Mouse (Mus musculus): ENCODE measurements at regions not wholly inside any gene's neighbourhood (a gene's known extent, or its start where the extent isn't known, plus 50 kb on each side); places are given as distances from the start of the nearest gene placed in this dataset.

GRCm38 (mm10) chr10:17550638-17551013, 172.4 kb upstream of the Cited2 start:
- Histone ChIP-seq H3K36me3 (ENCODE audit: insufficient read depth, low read length) (no peaks in the 10 kb centered on the region), H3K9me3 (ENCODE audit: low read length) (no peaks in the 10 kb centered on the region), H3K27me3 (ENCODE audit: insufficient read depth, low read length) (no peaks in the 10 kb centered on the region), H3K4me3 (replicated peaks; ENCODE audit: low read length) (no peak overlapping the region), H3K4me1 (replicated peaks; ENCODE audit: low read depth, low read length) (no peaks in the 10 kb centered on the region)
- TF ChIP-seq CTCF (conservative IDR thresholded peaks at IDR 0.05; ENCODE audit: low read length) (no peak), POU5F1 (IDR thresholded peaks at IDR 0.05; ENCODE audit: borderline replicate concordance, low read length) (no peak), NANOG (IDR thresholded peaks at IDR 0.05; ENCODE audit: borderline replicate concordance, low read length) (no peak)

GRCm38 (mm10) chr10:17551869-17552268, 171.1 kb upstream of the Cited2 start:
- H3K27me3 ChIP-seq (ENCODE audit: insufficient read depth, low read length), result no peaks in the 10 kb centered on the region
- H3K9me3 ChIP-seq (ENCODE audit: low read length), result peaks cover 9% of the 10 kb centered on the region
- H3K4me3 ChIP-seq (replicated peaks; ENCODE audit: low read length), result no peak overlapping the region
- H3K4me1 ChIP-seq (replicated peaks; ENCODE audit: low read depth, low read length), result no peaks in the 10 kb centered on the region
- TF ChIP-seq CTCF (conservative IDR thresholded peaks at IDR 0.05; ENCODE audit: low read length) (no peak), POU5F1 (IDR thresholded peaks at IDR 0.05; ENCODE audit: borderline replicate concordance, low read length) (no peak), NANOG (IDR thresholded peaks at IDR 0.05; ENCODE audit: borderline replicate concordance, low read length) (no peak)
- no peaks in the 10 kb centered on the region for H3K36me3 ChIP-seq (ENCODE audit: insufficient read depth, low read length)

GRCm38 (mm10) chr10:17552277-17552676, 170.7 kb upstream of the Cited2 start:
- H3K36me3 ChIP-seq (ENCODE audit: insufficient read depth, low read length), result no peaks in the 10 kb centered on the region
- no peaks in the 10 kb centered on the region for H3K27me3 ChIP-seq (ENCODE audit: insufficient read depth, low read length)
- no peak for TF ChIP-seq CTCF (conservative IDR thresholded peaks at IDR 0.05; ENCODE audit: low read length)
- TF ChIP-seq NANOG (IDR thresholded peaks at IDR 0.05; ENCODE audit: borderline replicate concordance, low read length), result no peak
- TF ChIP-seq POU5F1 (IDR thresholded peaks at IDR 0.05; ENCODE audit: borderline replicate concordance, low read length), result no peak
- peaks cover 11% of the 10 kb centered on the region for H3K9me3 ChIP-seq (ENCODE audit: low read length)
- no peak overlapping the region for H3K4me3 ChIP-seq (replicated peaks; ENCODE audit: low read length)
- H3K4me1 ChIP-seq (replicated peaks; ENCODE audit: low read depth, low read length), result no peaks in the 10 kb centered on the region

GRCm38 (mm10) chr10:17556391-17556790, 166.6 kb upstream of the Cited2 start:
- Histone ChIP-seq H3K36me3 (ENCODE audit: insufficient read depth, low read length) (no peaks in the 10 kb centered on the region), H3K27me3 (ENCODE audit: insufficient read depth, low read length) (no peaks in the 10 kb centered on the region), H3K4me3 (replicated peaks; ENCODE audit: low read length) (no peak overlapping the region), H3K9me3 (ENCODE audit: low read length) (peaks cover 20% of the 10 kb centered on the region), H3K4me1 (replicated peaks; ENCODE audit: low read depth, low read length) (peaks cover 4% of the 10 kb centered on the region; the same call in 1 of the 2 replicates)
- no peak for TF ChIP-seq CTCF (conservative IDR thresholded peaks at IDR 0.05; ENCODE audit: low read length)
- no peak for TF ChIP-seq NANOG (IDR thresholded peaks at IDR 0.05; ENCODE audit: borderline replicate concordance, low read length)
- no peak for TF ChIP-seq POU5F1 (IDR thresholded peaks at IDR 0.05; ENCODE audit: borderline replicate concordance, low read length)

- no peak for TF ChIP-seq NANOG (IDR thresholded peaks at IDR 0.05; ENCODE audit: borderline replicate concordance, low read length)
- TF ChIP-seq CTCF (conservative IDR thresholded peaks at IDR 0.05; ENCODE audit: low read length), result no peak
- no peak for TF ChIP-seq POU5F1 (IDR thresholded peaks at IDR 0.05; ENCODE audit: borderline replicate concordance, low read length)
- Histone ChIP-seq H3K36me3 (ENCODE audit: insufficient read depth, low read length) (no peaks in the 10 kb centered on the region), H3K27me3 (ENCODE audit: insufficient read depth, low read length) (no peaks in the 10 kb centered on the region; the same call in 1 of the 2 replicates), H3K9me3 (ENCODE audit: low read length) (peaks cover 20% of the 10 kb centered on the region), H3K4me3 (replicated peaks; ENCODE audit: low read length) (no peak overlapping the region), H3K4me1 (replicated peaks; ENCODE audit: low read depth, low read length) (peaks cover 4% of the 10 kb centered on the region; the same call in 1 of the 2 replicates)
Observed at GRCm38 (mm10) chr10:17559370-17559955, 163.6 kb upstream of the Cited2 start.

GRCm38 (mm10) chr10:17559980-17560379, 163.0 kb upstream of the Cited2 start:
- peaks cover 20% of the 10 kb centered on the region for H3K9me3 ChIP-seq (ENCODE audit: low read length)
- peaks cover 4% of the 10 kb centered on the region; the same call in 1 of the 2 replicates for H3K4me1 ChIP-seq (replicated peaks; ENCODE audit: low read depth, low read length)
- no peak for TF ChIP-seq POU5F1 (IDR thresholded peaks at IDR 0.05; ENCODE audit: borderline replicate concordance, low read length)
- H3K36me3 ChIP-seq (ENCODE audit: insufficient read depth, low read length), result no peaks in the 10 kb centered on the region
- no peak overlapping the region for H3K4me3 ChIP-seq (replicated peaks; ENCODE audit: low read length)
- no peaks in the 10 kb centered on the region; the same call in 1 of the 2 replicates for H3K27me3 ChIP-seq (ENCODE audit: insufficient read depth, low read length)

- Histone ChIP-seq H3K4me3 (replicated peaks; ENCODE audit: low read length) (no peak overlapping the region), H3K36me3 (ENCODE audit: insufficient read depth, low read length) (no peaks in the 10 kb centered on the region), H3K27me3 (ENCODE audit: insufficient read depth, low read length) (no peaks in the 10 kb centered on the region; the same call in 1 of the 2 replicates), H3K9me3 (ENCODE audit: low read length) (peaks cover 14% of the 10 kb centered on the region), H3K4me1 (replicated peaks; ENCODE audit: low read depth, low read length) (peaks cover 4% of the 10 kb centered on the region; the same call in 1 of the 2 replicates)
- TF ChIP-seq POU5F1 (IDR thresholded peaks at IDR 0.05; ENCODE audit: borderline replicate concordance, low read length), result no peak
- TF ChIP-seq CTCF (conservative IDR thresholded peaks at IDR 0.05; ENCODE audit: low read length), result no peak
Observed at GRCm38 (mm10) chr10:17561466-17561865, 161.6 kb upstream of the Cited2 start.

GRCm38 (mm10) chr10:17561977-17562376, 161.0 kb upstream of the Cited2 start:
- peaks cover 9% of the 10 kb centered on the region for H3K9me3 ChIP-seq (ENCODE audit: low read length)
- H3K27me3 ChIP-seq (ENCODE audit: insufficient read depth, low read length), result no peaks in the 10 kb centered on the region; the same call in 1 of the 2 replicates
- H3K4me1 ChIP-seq (replicated peaks; ENCODE audit: low read depth, low read length), result peaks cover 4% of the 10 kb centered on the region; the same call in 1 of the 2 replicates
- no peaks in the 10 kb centered on the region for H3K36me3 ChIP-seq (ENCODE audit: insufficient read depth, low read length)
- H3K4me3 ChIP-seq (replicated peaks; ENCODE audit: low read length), result no peak overlapping the region
- TF ChIP-seq CTCF (conservative IDR thresholded peaks at IDR 0.05; ENCODE audit: low read length) (no peak), NANOG (IDR thresholded peaks at IDR 0.05; ENCODE audit: borderline replicate concordance, low read length) (no peak), POU5F1 (IDR thresholded peaks at IDR 0.05; ENCODE audit: borderline replicate concordance, low read length) (no peak)
